Mouse (Mus musculus) stomach, postnatal 0 days (tissue): ENCODE measurements at regions not wholly inside any gene's neighbourhood (a gene's known extent, or its start where the extent isn't known, plus 50 kb on each side); places are given as distances from the start of the nearest gene placed in this dataset.

ENCODE experiments used
- ATAC-seq: fragments of 200-750 bp; cut with Nextera tagmentation; 2 replicates; pipeline ENCODE4 v1.8.0; 2017; ENCODE audit not compliant: low FRiP score, low TSS enrichment
- DNase-seq: peaks from one replicate; pipeline ENCODE4 v3.0.0-alpha.2; 2016; ENCODE audit warnings: low spot score
- H3K27ac ChIP-seq: fragments of 300-500 bp; sonication (generic); replicated peaks from 2 replicates; pipeline ENCODE4 v1.5.1; 2014; ENCODE audit warnings: mild to moderate bottlenecking, control low read depth
- H3K27me3 ChIP-seq: fragments of 300-500 bp; sonication (generic); 2 replicates; pipeline ENCODE4 v1.6.1; 2014; ENCODE audit warnings: low read length; ENCODE audit not compliant: control insufficient read depth, insufficient read depth
- H3K36me3 ChIP-seq: fragments of 300-500 bp; sonication (generic); 2 replicates; pipeline ENCODE4 v1.6.1; 2014; ENCODE audit warnings: low read length, mixed read lengths; ENCODE audit not compliant: control insufficient read depth, insufficient read depth
- H3K4me1 ChIP-seq: fragments of 300-500 bp; sonication (generic); replicated peaks from 2 replicates; pipeline ENCODE4 v1.6.1; 2014; ENCODE audit warnings: antibody characterized with exemption; ENCODE audit not compliant: control insufficient read depth, insufficient read depth
- H3K4me2 ChIP-seq: fragments of 300-500 bp; sonication (generic); replicated peaks from 2 replicates; pipeline ENCODE4 v1.6.1; 2014; ENCODE audit warnings: low read depth, mild to moderate bottlenecking, control low read depth, moderate library complexity
- H3K4me3 ChIP-seq: fragments of 300-500 bp; sonication (generic); 2 replicates; pipeline ENCODE4 v1.5.1; 2014; ENCODE audit warnings: low read depth, low read length, control low read depth
- H3K9ac ChIP-seq: fragments of 300-500 bp; sonication (generic); 2 replicates; pipeline ENCODE4 v1.6.1; 2014; ENCODE audit warnings: mild to moderate bottlenecking, low read length, control low read depth, mixed read lengths
- H3K9me3 ChIP-seq: fragments of 300-500 bp; sonication (generic); 2 replicates; pipeline ENCODE4 v1.6.1; 2016; ENCODE audit warnings: low read length; ENCODE audit not compliant: control insufficient read depth
- CTCF ChIP-seq: IDR thresholded peaks from 2 replicates; pipeline ENCODE4 v1.5.1; 2016; ENCODE audit warnings: antibody characterized with exemption, low read depth, mild to moderate bottlenecking, moderate library complexity
- EP300 ChIP-seq: optimal IDR thresholded peaks from 2 replicates; pipeline ENCODE3; 2016; ENCODE audit warnings: antibody characterized with exemption
- WGBS: fragments of 180-500 bp; shearing (Covaris S2); extraction: QIAGEN DNeasy Blood & Tissue Kit; methylation state at CpG from one replicate; pipeline ENCODE4 v1.1.7; 2014; 5-methylcytosine and 5-hydroxymethylcytosine counted together

GRCm38 (mm10) chr14:25199900-25200299 lies 259.1 kb upstream of the Zmiz1 start:
- Histone ChIP-seq H3K27ac (peak overlapping the region; percentile 82), H3K9me3 (no peaks in the 10 kb centered on the region), H3K4me1 (peaks cover 6% of the 10 kb centered on the region; the same call in 1 of the 2 replicates), H3K4me3 (no peak overlapping the region), H3K36me3 (no peaks in the 10 kb centered on the region), H3K9ac (no peak overlapping the region), H3K4me2 (no peak overlapping the region), H3K27me3 (no peaks in the 10 kb centered on the region)
- 69% methylated on average over 3 of the region's 3 CpGs for WGBS
- DNase-seq = no peak
- ATAC-seq = no peak
- no peak for TF ChIP-seq EP300
- TF ChIP-seq CTCF = no peak

GRCm38 (mm10) chr14:25200656-25201179 lies 258.3 kb upstream of the Zmiz1 start:
- H3K36me3 ChIP-seq = no peaks in the 10 kb centered on the region
- no peaks in the 10 kb centered on the region for H3K9me3 ChIP-seq
- no peak overlapping the region for H3K4me3 ChIP-seq
- H3K4me2 ChIP-seq = no peak overlapping the region
- TF ChIP-seq EP300 = no peak
- no peak for TF ChIP-seq CTCF
- WGBS = 19% methylated on average over 4 of the region's 4 CpGs
- H3K4me1 ChIP-seq = peaks cover 6% of the 10 kb centered on the region; the same call in 1 of the 2 replicates
- ATAC-seq (no peak), DNase-seq (no peak)
- no peak overlapping the region for H3K9ac ChIP-seq
- H3K27me3 ChIP-seq = no peaks in the 10 kb centered on the region
- peak overlapping the region; percentile 82 for H3K27ac ChIP-seq

GRCm38 (mm10) chr14:25202312-25202711 lies 256.7 kb upstream of the Zmiz1 start:
- H3K4me1 ChIP-seq = peaks cover 6% of the 10 kb centered on the region; the same call in 1 of the 2 replicates
- no peak overlapping the region for H3K4me2 ChIP-seq
- 29% methylated on average over 2 of the region's 2 CpGs for WGBS
- ATAC-seq = no peak
- peak; percentile 48 for TF ChIP-seq CTCF
- no peak for TF ChIP-seq EP300
- H3K36me3 ChIP-seq = no peaks in the 10 kb centered on the region
- no peaks in the 10 kb centered on the region for H3K9me3 ChIP-seq
- no peak overlapping the region for H3K27ac ChIP-seq
- no peaks in the 10 kb centered on the region for H3K27me3 ChIP-seq
- H3K9ac ChIP-seq = no peak overlapping the region
- DNase-seq = no peak
- no peak overlapping the region for H3K4me3 ChIP-seq

DNA sequence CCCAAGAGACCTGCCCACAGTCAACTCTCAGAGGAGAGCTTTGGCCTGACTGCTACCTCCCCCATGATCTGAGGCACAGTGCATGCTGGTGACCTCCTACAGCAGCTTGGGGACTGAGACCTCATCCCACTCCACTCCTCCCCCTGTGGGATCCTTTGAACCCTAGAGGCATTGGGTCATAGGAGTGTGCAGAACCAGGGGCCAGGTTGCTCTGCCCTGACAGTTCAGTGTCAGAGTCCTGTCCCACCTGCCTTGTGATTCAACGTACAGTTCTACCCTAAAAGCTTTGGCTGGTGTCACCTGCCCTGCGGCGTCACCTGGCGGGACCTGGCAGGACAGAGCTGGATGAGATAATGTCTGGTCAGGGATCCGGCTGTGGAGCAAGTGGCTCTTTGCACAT lies 254.9 kb upstream of the Zmiz1 start:
- DNase-seq = no peak
- Histone ChIP-seq H3K4me3 (no peak overlapping the region), H3K9me3 (no peaks in the 10 kb centered on the region), H3K9ac (no peak overlapping the region), H3K4me2 (no peak overlapping the region), H3K27ac (no peak overlapping the region), H3K36me3 (no peaks in the 10 kb centered on the region), H3K4me1 (peaks cover 6% of the 10 kb centered on the region; the same call in 1 of the 2 replicates), H3K27me3 (no peaks in the 10 kb centered on the region)
- TF ChIP-seq EP300 (no peak), CTCF (no peak)
- no peak for ATAC-seq
- WGBS = 94% methylated on average over 5 of the region's 5 CpGs

DNA sequence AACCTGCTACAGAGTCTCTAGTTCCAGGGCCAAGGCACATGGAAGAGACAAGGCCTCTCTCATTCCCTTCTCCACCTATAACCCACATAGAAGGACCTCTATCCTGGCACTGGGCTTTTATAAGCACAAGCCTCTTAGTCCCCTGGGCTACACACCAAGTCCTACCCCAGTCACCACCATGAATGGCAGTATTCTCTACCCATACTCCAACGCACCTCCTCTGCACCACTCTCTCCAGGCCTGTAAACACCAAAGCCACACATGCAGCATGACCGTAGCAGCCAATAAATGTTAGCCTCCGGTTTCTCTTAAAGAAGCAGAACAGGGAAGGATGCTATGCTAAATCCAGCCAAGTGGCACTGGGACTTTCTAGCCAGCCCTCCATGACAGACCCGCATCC lies 252.1 kb upstream of the Zmiz1 start:
- ATAC-seq (no peak), DNase-seq (no peak)
- no peak overlapping the region for H3K9ac ChIP-seq
- no peaks in the 10 kb centered on the region for H3K27me3 ChIP-seq
- no peaks in the 10 kb centered on the region for H3K9me3 ChIP-seq
- H3K4me1 ChIP-seq = no peaks in the 10 kb centered on the region
- TF ChIP-seq EP300 = no peak
- no peak for TF ChIP-seq CTCF
- no peak overlapping the region for H3K27ac ChIP-seq
- H3K4me3 ChIP-seq = no peak overlapping the region
- no peak overlapping the region for H3K4me2 ChIP-seq
- H3K36me3 ChIP-seq = no peaks in the 10 kb centered on the region
- WGBS = 73% methylated on average over 4 of the region's 4 CpGs

- H3K4me2 ChIP-seq = no peak overlapping the region
- TF ChIP-seq CTCF (no peak), EP300 (no peak)
- 68% methylated on average over 5 of the region's 5 CpGs for WGBS
- no peaks in the 10 kb centered on the region for H3K36me3 ChIP-seq
- H3K4me1 ChIP-seq = no peaks in the 10 kb centered on the region
- H3K27ac ChIP-seq = no peak overlapping the region
- H3K9ac ChIP-seq = no peak overlapping the region
- no peak for ATAC-seq
- no peaks in the 10 kb centered on the region for H3K27me3 ChIP-seq
- H3K9me3 ChIP-seq = no peaks in the 10 kb centered on the region
- DNase-seq = no peak
- H3K4me3 ChIP-seq = no peak overlapping the region
Observed at GRCm38 (mm10) chr14:25207422-25207821, 251.6 kb upstream of the Zmiz1 start.
